Mouse (Mus musculus) lung, postnatal 14 days (tissue): ENCODE results near the gene Gys1.
"Not testable (repeated sequence)": the region's sequence is repeated elsewhere in the genome, so short reads cannot be mapped to it uniquely, and the experiment has no call there.

Experiments used
- DNase-seq: peaks from one replicate; pipeline ENCODE4 v3.0.0; 2021

The Gys1 gene

DNA sequence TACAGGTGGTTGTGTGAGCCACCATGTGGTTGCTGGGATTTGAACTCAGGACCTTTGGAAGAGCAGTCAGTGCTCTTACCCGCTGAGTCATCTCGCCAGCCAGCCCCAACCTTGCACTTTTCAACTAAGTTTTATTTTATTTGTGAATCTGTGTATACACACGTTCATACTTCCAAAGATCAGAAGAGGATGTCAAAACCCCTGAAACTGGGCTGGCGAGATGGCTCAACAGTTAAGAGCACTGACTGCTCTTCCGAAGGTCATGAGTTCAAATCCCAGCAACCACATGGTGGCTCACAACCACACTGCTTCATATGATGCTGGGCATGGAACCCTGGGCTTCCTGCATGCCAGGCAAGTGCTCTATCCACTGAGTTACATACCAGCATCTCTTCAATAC is 50.3 kb downstream of the Gys1 start:
- DNase-seq: not testable (repeated sequence)

DNA sequence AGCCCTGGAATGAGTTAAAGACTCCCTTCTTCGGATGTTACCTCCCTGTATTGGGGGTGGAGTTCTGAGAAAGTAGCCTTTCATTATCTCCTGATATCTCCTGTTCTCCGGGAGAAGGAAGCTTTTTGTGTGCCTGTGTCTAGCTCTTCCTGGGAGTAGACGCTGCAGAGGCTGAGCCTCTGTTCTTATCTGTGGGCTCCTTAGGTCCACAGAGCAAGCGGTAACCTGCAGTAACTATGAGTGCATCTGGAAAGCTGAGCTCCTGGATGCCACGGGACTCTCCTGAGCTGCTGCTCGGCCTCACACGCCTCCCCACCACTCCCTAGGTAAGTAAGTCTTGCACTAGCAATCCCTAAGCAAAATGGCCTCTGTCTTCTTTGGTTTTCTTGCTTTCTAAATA is 51.5 kb downstream of the Gys1 start:
- no peak for DNase-seq

DNA sequence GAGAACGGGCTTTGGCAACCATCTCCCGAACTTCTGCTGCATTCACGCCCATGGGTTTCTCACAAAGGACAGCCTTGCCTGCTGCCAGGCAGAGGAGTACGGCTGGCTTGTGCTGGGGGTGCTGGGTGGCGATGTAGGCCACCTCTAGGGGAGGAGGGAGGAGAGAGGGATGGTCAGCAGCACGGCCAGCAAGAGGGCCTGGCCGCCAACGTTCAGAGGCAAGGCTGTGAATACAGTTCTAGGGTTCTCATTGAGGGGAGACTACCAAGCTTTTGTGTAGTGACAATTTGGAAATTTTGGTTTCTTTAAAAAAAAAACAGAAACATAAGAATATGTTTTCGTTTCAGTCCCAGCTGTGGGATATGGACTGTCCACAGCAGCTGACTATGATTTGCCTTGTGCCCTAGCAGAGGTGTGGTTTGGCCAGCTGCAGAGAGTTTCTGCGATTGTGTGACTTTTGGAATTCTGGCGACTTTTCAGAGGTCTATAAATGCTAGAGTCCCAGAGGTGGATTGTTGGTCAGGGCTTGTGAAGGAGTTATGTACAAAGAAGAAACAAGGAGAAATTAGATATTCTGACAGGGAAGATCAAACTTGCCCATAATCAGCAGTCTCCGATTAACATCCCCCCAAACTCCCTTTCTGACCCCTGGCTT is 52.2 kb downstream of the Gys1 start, which contains the start of gene Gm45808:
Gene Gm45808, minus strand, starts transcription at position 51 of the 655 bp plus-strand sequence.
- no peak for DNase-seq

DNA sequence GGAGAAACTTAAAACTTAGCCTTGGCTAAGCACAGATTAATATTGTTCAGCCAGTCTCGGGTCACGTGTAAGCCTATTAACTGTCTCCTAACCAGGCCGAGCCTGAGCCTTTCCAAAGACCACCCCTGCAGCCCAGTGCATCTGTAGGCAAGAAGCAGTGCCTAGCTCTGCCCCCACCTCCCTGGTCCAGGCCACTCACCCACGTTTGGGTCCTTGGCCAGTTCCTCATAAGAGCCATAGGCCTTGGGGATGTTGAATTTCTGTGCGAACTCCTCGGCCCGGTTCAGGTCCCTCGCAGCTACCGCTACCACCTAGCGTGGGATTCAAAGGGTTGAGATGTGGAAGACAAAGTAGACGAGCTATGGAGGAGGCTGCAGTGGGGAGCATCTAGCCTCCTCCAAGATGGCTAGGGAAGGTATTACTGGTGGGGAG is 53.2 kb downstream of the Gys1 start:
- no peak for DNase-seq

DNA sequence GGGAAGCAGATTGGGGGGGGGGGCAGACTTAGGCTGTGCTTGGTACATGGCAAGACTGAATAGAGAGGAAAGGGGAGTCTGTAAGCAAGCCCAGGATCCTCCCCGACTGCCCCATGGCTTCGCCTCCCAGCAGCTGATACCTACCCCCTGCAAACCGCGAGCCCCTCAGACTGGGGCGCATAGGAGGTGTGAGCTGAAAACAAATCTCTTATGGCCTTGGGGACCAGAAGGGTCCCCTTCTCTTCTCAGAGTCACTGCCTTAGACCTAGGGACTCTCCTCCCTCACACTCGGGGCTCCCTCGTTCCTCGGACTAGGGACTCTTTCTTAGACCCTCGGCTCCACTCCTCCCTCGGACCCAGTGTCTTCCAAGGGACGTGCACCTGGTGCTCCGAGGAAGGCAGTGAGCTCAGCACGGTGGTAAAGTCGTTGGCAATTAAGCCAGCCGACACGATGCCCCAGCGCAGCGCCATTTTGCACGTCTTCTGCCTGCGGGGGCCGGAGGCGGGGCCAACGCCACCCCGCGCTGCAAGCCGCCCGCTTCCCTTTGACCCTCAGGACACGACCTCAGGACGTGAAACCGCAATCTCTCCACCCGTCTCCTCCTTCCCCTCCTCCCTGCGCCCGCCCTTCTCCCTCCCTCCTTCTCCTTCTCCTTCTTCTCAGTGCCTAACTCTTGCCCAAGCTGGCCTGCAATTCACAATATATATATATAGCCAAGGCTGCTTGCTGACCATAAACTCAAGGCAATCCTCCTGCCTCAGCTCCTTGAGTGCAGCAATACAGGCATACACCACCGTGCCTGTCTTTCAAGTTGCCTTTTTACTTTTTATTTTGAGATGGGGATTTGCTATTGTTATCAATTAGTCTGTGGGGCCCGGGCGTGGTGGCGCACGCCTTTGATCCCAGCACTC is 53.9 kb downstream of the Gys1 start, which contains the start of gene Dhdh:
Gene Dhdh, minus strand, starts transcription at position 513 of the 912 bp plus-strand sequence.
- DNase-seq: peak; percentile 65

DNA sequence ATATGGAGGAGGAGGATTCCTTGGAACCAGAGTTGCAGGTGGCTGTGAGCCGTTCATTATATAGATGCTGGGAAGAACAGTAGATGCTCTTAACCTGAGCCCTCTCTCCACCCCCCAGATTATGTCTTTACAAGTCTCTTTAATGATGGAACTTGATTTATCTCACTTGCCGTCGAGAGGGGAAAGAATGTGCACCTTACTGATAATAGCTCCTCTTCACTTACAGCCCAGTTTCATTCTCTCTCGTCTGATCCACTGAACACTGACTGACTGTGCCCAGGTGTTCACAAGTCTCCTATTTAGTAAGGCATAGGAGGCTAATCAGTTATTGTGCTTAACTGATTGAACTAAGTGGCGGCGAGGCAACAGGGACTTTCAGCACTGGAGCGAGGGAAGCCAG is 54.9 kb downstream of the Gys1 start:
- DNase-seq: no peak

DNA sequence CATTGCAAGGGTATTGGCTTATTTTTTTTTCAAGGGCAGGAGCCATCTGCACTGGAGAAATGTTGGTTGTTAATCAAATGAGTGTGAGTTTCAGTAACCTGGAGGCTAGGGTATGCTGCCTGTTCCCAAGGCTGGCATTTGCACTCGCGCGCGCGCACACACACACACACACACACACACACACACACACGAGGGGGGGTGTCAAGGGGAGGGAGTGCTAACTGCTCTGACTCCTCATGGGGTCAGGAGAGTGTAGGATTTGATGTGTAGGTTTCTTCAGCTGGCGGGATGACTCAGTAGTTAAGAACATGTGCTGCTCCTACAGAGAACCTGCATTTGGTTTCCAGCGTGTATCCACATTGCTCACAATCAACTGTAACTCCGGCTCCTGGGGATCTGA is 56.2 kb downstream of the Gys1 start:
- DNase-seq: no peak

DNA sequence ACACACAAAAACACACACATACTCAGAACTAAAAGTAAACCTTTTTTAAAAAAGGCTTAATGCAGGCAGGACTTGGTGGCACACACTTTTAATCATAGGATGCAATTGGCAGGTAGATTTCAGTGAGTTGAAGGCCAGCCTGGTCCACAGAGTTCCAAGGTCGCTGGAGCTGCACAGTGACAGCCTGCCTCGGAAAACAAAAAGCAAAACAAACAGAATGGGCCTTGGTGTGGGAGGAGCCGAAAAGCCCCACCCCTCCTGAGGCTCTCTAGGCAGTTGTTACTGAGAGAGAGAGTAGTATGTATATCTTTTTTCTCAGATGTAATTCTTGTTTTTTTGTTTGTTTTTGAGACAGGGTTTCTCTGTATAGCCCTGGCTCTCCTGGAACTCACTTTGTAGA is 56.6 kb downstream of the Gys1 start:
- DNase-seq: no peak

DNA sequence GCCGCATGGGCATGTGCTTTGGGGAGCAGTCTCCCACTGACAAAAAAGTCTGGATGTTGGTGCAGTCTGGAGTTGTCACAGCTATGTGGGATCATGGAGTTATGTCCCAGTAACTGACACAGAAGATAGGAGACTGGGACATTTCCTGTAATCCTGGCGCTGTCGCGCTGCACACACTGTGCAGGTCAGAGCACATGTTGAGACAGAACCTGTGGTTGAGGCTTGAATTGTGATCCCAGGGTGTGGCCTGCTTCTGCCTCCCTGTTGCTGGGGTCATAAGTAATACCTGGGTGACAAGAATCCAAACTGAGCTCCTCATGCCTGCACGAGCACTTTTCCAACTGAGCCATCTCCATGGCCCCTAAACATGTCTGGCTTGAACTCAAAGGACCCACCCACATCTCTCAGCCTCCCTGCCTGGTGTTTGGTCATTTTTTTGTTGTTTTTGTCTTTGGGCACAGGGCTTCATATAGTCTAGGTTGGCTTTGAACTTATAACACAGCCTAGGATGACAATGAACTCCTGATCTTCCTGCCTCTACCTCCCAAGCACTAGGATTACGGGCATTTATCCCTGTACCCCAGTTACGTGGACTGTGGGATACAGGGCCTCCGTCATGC is 57.7 kb downstream of the Gys1 start:
- DNase-seq: no peak

DNA sequence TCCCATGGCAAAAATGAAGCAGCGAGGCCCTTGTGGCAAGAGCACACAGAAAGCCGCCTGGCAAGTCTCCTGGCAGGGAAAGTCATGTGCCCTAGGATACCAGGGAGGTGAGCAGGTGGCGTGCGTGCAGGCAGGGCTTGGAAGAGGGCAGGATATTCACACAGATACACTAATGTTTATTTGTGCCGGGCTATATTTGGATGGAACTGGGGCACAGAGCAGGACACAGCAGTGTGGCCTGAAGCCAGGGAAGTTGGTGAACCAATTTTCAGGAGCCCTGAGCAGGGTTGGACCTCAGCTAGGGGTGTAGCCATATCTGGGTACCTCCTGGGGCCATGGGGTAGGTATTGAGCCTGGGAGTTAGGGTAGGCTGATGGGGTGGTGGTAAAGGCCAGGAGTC is 58.3 kb downstream of the Gys1 start:
- DNase-seq: no peak

DNA sequence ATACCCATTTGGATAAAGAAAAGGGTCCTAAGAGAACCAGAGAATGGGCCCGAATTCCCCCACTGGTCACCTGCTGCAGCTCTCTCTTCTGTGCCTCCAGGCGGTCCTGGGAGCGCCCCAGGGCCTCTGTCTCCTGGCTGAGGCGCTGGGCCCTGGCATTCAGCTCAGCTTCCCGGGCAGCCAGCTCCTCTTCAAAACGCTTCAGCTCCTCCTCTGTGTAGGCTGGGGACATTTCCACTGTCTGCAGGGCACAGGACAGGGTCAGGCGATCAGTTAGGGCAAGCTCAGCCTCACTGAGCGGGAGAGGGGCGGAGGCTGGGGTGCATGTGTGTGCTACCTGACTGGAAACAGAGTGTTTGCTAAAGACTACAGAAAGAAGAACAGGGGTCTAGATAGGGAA is 59.9 kb downstream of the Gys1 start:
- DNase-seq: no peak

DNA sequence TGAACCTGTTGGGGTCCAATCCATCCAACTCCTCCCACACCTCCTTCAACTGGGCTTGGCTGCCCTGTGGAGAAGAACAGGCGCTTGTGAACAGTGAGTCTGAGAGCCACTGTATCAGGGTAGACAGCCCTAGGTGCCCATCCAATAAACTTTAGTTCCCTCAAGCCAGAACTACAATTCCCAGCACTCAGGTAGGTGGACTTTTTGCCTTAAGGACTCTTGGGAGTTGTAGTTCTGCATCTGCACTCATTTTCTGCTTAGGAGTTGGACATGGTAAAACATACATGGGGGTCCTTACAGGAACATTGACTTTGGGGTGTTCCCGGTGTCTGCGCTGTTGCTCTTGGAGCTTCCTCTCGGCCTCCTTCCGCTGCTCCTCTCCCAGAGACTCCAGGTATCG is 63.8 kb downstream of the Gys1 start:
- no peak for DNase-seq
